Mouse (Mus musculus) frontal cortex, postnatal 36 days (tissue): ENCODE data around the gene Arid2.
A peak's percentile ranks its signal among the peaks of the same experiment; 100 is the strongest.
"Not testable (repeated sequence)": the region's sequence is repeated elsewhere in the genome, so short reads cannot be mapped to it uniquely, and the experiment has no call there.

ENCODE experiments used
- DNase-seq, 2 experiments: peaks; one replicate each; pipeline ENCODE4 v3.0.0; 2022; ENCODE audit warnings: low spot score in 2 of 2

The Arid2 gene

GRCm38 (mm10) chr15:96408717-96409121, 121.4 kb downstream of the Arid2 start:
- peak; percentile 16 to 49 for DNase-seq

GRCm38 (mm10) chr15:96418161-96418560, 130.8 kb downstream of the Arid2 start:
- DNase-seq, result no peak

- DNase-seq, result no peak
Measured at GRCm38 (mm10) chr15:96419920-96420319, 132.6 kb downstream of the Arid2 start.

- DNase-seq, result no peak
Measured at GRCm38 (mm10) chr15:96434202-96434601, 146.9 kb downstream of the Arid2 start.

- DNase-seq, result not testable (repeated sequence)
Measured at GRCm38 (mm10) chr15:96441480-96441879, 154.2 kb downstream of the Arid2 start.

- DNase-seq, result no peak
Measured at GRCm38 (mm10) chr15:96446785-96447184, 159.5 kb downstream of the Arid2 start.

- DNase-seq, result peak in 1 of 2 experiments; percentile 5
Measured at GRCm38 (mm10) chr15:96448656-96449299, 161.5 kb downstream of the Arid2 start.

GRCm38 (mm10) chr15:96453346-96453745, 166.0 kb downstream of the Arid2 start:
- no peak for DNase-seq
